Mouse (Mus musculus) embryo, embryonic 11 days (tissue): ENCODE measurements at regions not wholly inside any gene's neighbourhood (a gene's known extent, or its start where the extent isn't known, plus 50 kb on each side); places are given as distances from the start of the nearest gene placed in this dataset.

Experiments
- DNase-seq: peaks from one replicate; pipeline ENCODE4 v3.0.0-alpha.2; 2015

DNA sequence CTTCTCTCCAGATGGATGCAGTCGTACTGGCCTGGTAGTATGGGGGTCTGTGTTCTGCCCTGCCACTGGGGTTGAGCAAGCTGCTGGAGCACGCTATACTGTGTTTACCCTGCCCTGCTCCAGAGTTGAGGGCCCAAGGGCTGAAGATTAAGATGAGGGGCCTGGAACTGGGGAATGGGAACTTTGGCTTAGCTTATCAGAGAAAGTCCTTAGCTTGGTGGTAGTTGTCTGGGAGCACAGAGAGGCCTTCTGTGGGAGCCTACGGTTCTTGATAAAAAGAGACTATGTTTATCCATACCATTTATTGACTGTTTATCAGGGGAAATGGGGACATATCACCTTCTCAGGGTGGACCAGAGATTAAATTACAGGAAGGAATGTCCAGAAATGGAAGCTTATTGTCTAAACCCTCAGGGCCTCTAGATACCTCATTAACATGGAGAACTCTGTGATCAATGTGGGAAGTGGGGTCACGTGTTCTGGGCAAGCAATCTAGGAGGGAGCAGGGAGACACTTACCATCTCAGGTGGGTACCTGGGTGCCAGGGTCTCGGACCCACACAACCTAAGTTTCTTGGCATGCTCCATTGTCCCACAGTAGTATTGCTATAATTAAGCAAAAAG is 58.7 kb downstream of the Mycn start:
- DNase-seq, result no peak

GRCm38 (mm10) chr12:12878031-12878430 is 63.7 kb downstream of the Mycn start:
- no peak for DNase-seq

DNA sequence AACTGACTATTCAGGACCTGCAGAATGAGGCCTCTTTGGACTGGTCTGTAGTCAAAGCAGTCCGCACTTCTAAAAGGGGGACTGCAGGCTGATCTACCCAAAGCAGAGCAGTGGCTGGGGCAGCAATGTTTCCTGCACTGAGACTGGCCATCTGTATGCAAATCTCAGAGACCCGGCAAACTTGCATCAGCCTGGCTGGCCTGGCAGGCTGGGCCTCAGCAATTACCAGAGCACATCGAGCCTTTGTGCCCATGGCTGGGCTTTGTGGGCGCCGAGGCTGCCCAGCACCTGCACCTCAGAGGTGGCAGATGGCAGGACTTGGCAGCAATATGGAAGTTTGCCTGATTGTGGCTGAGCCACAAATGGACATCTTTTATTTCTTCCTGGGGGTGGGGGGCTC is 64.2 kb downstream of the Mycn start:
- DNase-seq, result peak; percentile 51

GRCm38 (mm10) chr12:12875976-12876745 is 65.6 kb downstream of the Mycn start:
- no peak for DNase-seq

GRCm38 (mm10) chr12:12873551-12873950 is 68.2 kb downstream of the Mycn start:
- DNase-seq, result no peak

DNA sequence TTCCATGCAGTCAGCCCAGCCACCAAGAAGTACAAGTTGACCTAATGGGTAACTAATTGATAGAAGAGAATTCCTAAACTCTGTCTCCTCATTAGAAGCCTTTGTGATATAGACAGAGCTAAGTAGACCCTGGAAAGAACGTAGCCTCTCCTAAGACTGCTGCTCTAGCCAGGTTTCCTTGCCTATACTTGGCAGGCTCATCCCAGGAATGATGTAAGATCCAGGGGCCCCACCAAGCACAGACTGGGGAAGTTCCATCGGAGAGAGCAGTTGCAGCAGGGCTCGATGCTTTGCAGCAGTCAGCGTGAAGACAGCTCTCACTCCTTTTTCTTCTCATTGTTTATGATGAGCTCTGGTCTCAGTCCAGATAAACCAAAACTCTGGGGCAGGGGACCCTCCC is 68.7 kb downstream of the Mycn start:
- DNase-seq, result no peak

DNA sequence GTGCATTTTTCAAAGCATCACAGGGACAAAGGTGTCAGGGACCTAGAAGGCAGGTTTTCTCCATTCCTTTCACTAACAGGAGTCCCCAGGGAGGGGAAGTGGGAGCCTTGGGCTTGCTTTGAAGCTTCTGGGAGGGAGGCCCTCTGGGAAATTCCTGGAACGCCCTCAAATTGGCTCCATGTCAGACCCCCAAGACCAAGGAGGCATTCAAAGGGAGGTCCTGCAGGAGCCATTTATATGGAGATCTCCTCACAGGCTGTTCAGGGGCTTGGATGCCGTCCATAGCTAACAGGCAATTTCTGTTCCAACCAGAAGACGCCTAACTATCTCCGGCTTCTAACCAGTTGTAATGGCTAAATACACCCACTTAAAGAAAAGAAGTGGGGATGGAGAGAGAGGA is 70.4 kb downstream of the Mycn start:
- no peak for DNase-seq

DNA sequence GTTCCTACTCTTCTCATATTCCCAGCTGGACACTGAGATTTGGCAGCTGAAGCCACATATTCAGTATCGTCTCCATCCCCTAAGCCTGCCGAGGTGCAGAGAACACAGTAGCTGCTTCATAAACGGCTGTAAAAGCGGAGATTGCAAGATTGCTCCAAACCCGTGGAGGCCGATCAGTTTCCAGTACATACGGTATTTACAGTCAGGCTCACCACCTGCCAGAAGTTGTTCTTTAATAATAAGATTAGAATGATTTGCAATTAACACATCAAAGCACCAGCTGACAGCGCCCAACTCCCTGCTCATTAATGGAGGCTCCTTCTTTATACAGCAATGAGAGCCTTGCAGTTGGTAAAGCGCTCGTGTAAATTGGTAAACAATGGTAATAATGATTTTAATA is 75.1 kb downstream of the Mycn start:
- no peak for DNase-seq

DNA sequence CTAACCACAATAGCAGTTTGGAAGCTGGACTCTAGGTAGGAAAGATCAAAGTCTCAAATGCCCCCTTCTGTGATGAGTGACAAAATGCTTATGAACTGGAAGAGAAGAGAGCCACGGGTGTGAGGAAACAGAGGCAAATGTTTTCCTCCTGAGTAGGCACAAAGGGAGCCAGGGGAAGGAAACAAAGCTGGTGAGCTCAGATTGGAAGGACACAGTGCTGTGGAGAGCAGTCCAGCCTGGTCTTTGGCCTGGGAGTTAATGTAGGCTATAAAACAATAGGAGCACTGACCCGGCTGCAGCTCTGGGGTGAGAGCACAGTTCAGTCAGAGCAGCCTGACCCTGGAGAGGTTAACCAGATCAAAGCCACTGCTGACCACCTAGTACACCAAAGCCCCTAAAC is 91.0 kb downstream of the Mycn start:
- peak; percentile 4 for DNase-seq

DNA sequence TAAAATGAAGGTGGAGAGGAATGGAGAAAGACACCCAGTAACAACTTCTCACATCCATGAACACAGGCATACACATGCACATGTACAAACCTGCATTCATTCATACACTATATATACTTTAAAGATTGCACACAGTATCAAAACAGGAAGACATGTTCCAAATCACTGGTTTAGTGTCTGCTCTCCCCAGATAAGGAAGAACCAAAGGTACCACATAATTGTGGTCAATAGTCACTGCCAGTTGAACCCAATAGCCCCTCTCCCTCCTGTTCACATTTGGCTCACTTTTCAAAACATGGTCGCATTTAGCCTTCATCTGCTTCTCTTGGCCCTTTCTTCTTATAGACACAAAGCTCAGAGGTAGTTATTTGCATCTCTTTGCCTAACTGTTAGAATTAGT is 95.0 kb downstream of the Mycn start:
- DNase-seq, result no peak

DNA sequence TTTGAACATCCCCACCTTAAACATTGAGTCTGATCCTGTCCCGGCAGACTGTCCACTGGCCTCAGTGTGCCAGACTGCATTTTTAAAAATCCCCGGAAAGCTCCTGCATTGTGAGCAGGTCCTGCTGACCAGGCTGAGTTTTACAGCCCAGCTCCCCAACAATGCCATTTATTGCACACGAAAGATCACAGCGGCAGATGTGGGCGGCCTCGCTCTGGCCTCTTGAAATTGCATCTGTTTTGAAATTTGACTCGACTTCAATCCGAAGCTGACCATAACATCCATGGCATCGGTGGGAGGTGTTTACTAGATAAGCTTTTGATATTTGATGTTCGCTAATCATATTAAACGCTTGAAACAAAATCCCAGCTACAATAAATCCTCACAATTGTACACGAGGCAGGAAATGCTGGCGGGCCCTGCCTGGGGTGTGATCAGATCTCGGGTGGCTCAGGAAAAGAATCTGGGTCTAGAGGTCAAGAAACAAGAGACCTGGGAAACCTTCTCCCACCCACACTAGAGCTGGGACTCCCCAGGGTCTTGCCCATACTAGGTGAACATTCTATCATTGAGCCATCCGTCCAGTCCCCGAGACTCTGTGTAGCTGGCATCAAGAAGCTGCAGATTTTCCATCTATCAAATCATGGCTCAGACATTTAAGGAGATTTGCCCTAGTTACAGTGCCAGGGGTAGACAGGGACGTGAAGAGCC is 99.3 kb downstream of the Mycn start:
- DNase-seq, result peak; percentile 63

- DNase-seq, result no peak
Measured at GRCm38 (mm10) chr12:12841385-12842238, 100.1 kb downstream of the Mycn start.

GRCm38 (mm10) chr12:12840661-12841384 is 100.9 kb downstream of the Mycn start:
- peak; percentile 75 for DNase-seq

DNA sequence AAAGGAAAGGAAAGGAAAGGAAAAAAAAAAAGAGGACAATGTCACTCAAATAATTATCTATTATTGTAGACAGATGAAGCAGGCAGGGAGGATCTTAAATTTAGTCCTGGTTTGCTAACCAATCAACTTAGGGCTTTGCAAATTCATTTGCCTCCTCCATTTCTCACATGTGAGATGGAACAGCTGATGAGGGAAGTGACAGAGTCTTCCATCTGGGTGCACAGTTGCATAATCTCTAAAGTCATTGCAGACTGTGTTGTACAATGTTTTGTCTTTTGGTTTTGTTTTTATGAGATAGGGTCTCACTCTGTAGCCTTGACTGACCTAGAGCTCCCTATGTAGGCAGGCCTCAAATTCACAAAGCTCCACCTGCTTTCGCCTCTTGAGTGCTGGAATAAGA is 103.9 kb downstream of the Mycn start:
- no peak for DNase-seq

GRCm38 (mm10) chr12:12827821-12828641 is 113.7 kb downstream of the Mycn start:
- peak; percentile 22 for DNase-seq

- DNase-seq, result peak; percentile 68
Measured at GRCm38 (mm10) chr12:12827379-12827778, 114.3 kb downstream of the Mycn start.

DNA sequence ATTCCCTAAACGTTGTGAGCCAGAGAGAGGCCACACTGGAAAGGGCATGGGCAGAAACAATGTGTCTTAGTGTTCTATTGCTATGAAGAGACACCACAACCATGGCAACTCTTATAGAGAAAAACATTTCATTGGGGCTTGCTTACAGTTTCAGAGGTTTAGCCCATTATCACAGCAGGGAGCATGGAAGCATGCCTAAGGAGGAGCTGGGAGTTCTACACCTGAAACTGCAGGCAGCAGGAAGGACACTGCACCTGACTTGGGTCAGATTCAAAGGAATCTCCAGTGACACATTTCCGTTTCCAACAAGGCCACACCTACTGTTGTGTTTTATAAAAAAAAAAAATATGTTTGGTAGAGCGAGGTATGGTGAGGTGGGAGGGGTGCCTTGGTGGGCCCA is 115.3 kb downstream of the Mycn start:
- no peak for DNase-seq

GRCm38 (mm10) chr12:12825842-12826241 is 115.9 kb downstream of the Mycn start:
- DNase-seq, result no peak

- no peak for DNase-seq
Measured at GRCm38 (mm10) chr12:12821473-12821872, 120.2 kb downstream of the Mycn start.

DNA sequence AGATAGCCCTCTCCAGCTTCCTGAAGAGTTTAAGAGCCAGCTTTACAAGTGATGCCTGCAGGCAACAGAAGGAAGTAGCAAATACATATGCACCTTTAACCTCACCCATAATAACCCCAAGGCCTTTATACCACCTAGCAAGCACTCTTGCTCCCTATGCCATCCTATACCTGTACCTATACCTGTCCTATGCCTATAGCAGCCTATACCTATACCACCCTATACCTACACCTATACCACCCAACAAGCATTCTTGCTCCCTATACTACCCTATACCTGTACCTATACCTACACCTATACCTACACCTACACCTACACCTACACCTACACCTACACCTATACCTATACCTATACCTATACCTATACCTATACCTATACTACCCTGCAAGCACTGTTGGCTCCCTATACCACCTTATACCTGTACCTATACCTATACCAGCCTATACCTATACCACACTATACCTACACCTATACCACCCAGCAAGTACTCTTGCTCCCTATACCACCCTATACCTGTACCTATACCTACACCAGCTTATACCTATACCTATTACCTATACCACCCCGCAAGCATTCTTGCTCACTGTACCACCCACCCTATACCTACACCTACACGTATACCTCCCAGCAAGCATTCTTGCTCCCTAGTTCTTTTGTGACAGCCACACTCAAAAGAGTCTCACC is 120.9 kb downstream of the Mycn start:
- no peak for DNase-seq

- DNase-seq, result no peak
Measured at GRCm38 (mm10) chr12:12819746-12820145, 122.0 kb downstream of the Mycn start.
